Mouse (Mus musculus): ENCODE results near the gene B3gnt6.

B3gnt6 gene

GRCm38 (mm10) chr7:98148721-98149407 is 50.4 kb downstream of the B3gnt6 start:
- DNase-seq, result no peak

GRCm38 (mm10) chr7:98147766-98148165 is 51.5 kb downstream of the B3gnt6 start:
- DNase-seq, result no peak

DNA sequence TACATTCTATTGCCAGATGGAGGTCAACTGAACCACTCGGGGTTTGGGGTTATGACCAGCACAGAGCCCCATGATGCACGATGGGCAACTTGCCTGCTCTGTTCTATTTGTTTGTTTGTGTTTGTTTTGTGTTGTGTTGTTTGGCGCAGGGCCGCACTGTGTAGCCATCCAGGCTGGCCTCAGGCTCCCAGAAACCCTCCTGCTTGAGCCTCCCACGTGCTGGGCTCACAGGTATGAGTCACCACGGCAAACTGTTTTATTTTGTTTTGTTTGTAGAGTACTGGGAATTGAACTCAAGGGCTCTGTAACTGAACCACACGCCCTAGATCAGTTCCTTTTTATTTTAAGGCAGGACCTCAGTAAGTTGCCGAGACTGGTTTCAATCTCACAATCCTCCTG is 52.8 kb downstream of the B3gnt6 start:
- no peak for DNase-seq

DNA sequence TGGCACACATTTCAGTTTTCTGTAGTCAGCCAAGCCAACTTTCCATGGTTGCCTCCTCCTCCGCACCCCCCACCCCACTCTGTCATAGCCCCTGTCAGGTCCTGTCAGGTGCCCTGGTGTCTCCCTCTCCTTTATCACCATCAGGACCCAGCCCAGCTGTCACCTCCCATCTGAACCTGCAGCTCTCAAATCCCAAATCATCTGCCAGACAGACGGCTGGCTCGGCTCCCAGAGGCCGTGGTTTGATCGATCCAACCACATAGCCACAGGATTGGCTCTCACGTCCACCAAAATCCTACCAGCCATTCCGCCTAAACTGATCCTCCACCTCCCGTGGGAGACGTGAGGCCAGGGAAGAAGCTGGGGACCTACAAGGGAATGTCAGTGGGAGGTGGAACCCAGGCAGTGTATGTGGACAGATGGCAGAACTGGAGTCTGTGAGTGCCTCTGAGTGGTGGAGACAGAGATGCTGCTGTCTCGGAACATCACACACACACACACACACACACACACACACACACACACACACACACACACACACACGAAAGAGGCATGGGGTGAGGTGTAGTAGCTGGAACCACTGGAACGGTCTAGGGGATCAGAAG is 53.3 kb downstream of the B3gnt6 start:
- DNase-seq, result no peak

DNA sequence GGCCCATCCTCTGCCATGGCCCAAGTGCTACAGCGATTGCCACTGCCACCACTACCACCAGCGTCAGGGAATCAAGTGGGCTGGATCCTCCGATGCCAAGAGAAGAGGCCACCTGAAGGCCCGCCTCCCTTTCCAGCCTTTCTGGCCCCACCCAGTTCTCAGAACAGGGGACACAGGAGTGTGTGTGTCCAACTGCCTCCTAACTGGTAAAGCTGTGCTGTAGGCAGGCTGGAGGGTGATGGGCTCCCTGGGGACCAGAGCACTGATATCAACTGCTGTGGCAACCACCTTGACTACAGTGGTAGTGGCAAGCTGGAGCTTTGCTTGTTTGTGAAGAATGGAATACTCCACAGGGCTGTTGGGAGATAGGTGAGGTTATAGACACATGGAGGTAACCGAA is 53.9 kb downstream of the B3gnt6 start, which contains the start of gene Omp:
Gene Omp, minus strand, starts transcription at position 101 of the 400 bp plus-strand sequence.
- no peak for DNase-seq

- DNase-seq, result no peak
Observed at GRCm38 (mm10) chr7:98142648-98143047, 56.6 kb downstream of the B3gnt6 start.

Data from spleen, adult 18-20 months (tissue).